Mouse (Mus musculus): ENCODE measurements around the gene Arid3a. TPM values are rescaled to one million over a fixed set of nuclear protein-coding genes. Genes with fewer than 3 reads are reported as not detected.
"Not testable (repeated sequence)": the region's sequence is repeated elsewhere in the genome, so short reads cannot be mapped to it uniquely, and the experiment has no call there.

Arid3a gene
- polyA plus RNA-seq, 1 experiment = 59.5 TPM

DNA sequence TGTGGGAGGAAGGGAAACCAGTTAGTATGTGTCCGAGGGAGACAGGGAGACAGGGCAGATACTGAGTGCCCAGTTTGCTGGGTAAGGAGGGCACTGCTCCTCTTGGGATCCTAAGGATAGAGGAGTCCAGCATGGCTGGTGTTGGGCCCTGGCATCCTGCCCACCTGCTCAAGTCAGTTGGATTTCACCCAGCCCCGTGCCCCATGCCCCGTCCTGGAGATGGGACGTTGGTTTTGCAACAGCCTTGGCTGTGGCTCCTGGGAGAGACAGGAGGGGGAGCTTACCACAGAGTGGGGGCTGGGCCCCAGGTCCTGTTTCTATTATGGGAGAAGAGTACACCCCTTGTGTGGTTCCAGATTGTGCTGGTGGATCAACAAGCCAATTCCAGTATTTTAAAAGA, 42.4 kb upstream of the Arid3a start:
- peaks cover 15% of the 10 kb centered on the region for H3K4me1 ChIP-seq (ENCODE audit: control insufficient read depth, insufficient read depth, low read length)
- no peaks in the 10 kb centered on the region for H3K27me3 ChIP-seq (ENCODE audit: control insufficient read depth, insufficient read depth, low read length)
- TF ChIP-seq CTCF (IDR thresholded peaks at IDR 0.05; ENCODE audit: control insufficient read depth, insufficient read depth, insufficient replicate concordance, low read depth, low read length) (no peak), POLR2A (IDR thresholded peaks at IDR 0.05; ENCODE audit: control insufficient read depth, low read depth, low read length) (no peak)
- no peak overlapping the region for H3K4me3 ChIP-seq (ENCODE audit: control insufficient read depth, low read depth, low read length)
- H3K36me3 ChIP-seq (ENCODE audit: control insufficient read depth, insufficient read depth, low read length) = no peaks in the 10 kb centered on the region
- no peak overlapping the region for H3K27ac ChIP-seq (ENCODE audit: control insufficient read depth, insufficient read depth, low read depth, low read length)

DNA sequence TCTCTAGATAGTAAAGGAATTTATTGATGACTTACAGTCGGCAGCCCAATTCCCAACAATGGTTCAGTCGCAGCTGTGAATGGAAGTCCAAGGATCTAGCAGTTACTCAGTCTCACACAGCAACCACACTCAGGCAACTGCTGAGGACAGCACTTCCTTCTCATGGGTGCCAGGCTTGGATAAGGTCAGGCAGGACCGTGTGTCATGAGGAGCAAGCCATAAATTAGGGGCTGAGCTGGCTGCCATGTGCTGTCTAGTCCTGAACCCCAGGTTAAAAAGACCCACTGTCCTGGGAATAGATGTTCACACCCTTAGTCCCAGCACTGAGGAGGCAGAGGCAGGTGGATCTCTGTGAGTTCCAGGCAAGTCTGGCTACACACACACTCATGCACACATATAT, 41.9 kb upstream of the Arid3a start:
- not testable (repeated sequence) for H3K36me3 ChIP-seq (ENCODE audit: control insufficient read depth, insufficient read depth, low read length); H3K27ac ChIP-seq (ENCODE audit: control insufficient read depth, insufficient read depth, low read depth, low read length); H3K27me3 ChIP-seq (ENCODE audit: control insufficient read depth, insufficient read depth, low read length); H3K4me3 ChIP-seq (ENCODE audit: control insufficient read depth, low read depth, low read length)
- peaks cover 15% of the 10 kb centered on the region for H3K4me1 ChIP-seq (ENCODE audit: control insufficient read depth, insufficient read depth, low read length)

GRCm38 (mm10) chr10:79886054-79886453, 40.8 kb upstream of the Arid3a start, which contains the start of gene Elane:
Elane (plus strand) TSS chr10:79886247.
- Histone ChIP-seq H3K27me3 (ENCODE audit: control insufficient read depth, insufficient read depth, low read length) (no peaks in the 10 kb centered on the region), H3K4me1 (ENCODE audit: control insufficient read depth, insufficient read depth, low read length) (peaks cover 11% of the 10 kb centered on the region), H3K4me3 (ENCODE audit: control insufficient read depth, low read depth, low read length) (no peak within 1 kb of the TSS), H3K27ac (ENCODE audit: control insufficient read depth, insufficient read depth, low read depth, low read length) (no peak within 1 kb of the TSS), H3K36me3 (ENCODE audit: control insufficient read depth, insufficient read depth, low read length) (no peaks in the 10 kb centered on the region)
- TF ChIP-seq POLR2A (IDR thresholded peaks at IDR 0.05; ENCODE audit: control insufficient read depth, low read depth, low read length) (no peak), CTCF (IDR thresholded peaks at IDR 0.05; ENCODE audit: control insufficient read depth, insufficient read depth, insufficient replicate concordance, low read depth, low read length) (no peak)

DNA sequence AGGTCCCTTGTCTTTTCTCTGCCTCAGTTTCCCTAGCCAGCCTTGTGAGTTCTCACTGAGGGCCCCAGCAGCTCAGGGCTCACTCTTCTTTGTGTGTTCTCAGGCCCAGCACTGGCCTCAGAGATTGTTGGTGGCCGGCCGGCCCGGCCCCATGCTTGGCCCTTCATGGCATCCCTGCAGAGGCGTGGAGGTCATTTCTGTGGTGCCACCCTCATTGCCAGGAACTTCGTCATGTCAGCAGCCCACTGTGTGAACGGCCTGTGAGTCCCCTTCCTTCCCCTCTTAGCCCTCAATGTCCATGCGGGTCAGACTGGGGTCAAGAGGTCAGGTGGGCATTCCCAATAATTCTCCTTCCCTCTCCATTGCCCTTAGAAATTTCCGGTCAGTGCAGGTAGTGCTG, 40.2 kb upstream of the Arid3a start:
- Histone ChIP-seq H3K36me3 (ENCODE audit: control insufficient read depth, insufficient read depth, low read length) (no peaks in the 10 kb centered on the region), H3K27me3 (ENCODE audit: control insufficient read depth, insufficient read depth, low read length) (no peaks in the 10 kb centered on the region), H3K27ac (ENCODE audit: control insufficient read depth, insufficient read depth, low read depth, low read length) (no peak overlapping the region), H3K4me3 (ENCODE audit: control insufficient read depth, low read depth, low read length) (no peak overlapping the region), H3K4me1 (ENCODE audit: control insufficient read depth, insufficient read depth, low read length) (peaks cover 11% of the 10 kb centered on the region)
- no peak for TF ChIP-seq POLR2A (IDR thresholded peaks at IDR 0.05; ENCODE audit: control insufficient read depth, low read depth, low read length)
- TF ChIP-seq CTCF (IDR thresholded peaks at IDR 0.05; ENCODE audit: control insufficient read depth, insufficient read depth, insufficient replicate concordance, low read depth, low read length) = no peak

DNA sequence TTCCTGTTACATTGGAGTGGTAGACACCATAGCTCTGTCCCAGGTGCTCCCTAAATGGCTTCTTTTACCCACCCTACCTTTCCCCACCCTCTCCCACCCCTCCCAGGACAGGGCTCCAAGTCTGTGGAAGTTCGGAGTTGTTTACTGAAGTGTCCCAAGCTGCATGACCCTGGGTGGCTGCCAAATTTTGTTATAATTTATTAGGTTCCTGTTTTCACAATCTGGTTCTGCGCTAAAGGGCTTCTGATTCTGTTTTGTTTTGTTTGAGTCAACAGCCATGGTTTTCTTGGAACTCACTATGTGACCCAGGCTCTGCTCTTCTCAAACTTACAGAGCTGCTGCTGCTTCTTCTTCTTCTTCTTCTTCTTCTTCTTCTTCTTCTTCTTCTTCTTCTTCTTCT, 37.5 kb upstream of the Arid3a start:
- Histone ChIP-seq H3K27me3 (ENCODE audit: control insufficient read depth, insufficient read depth, low read length) (no peaks in the 10 kb centered on the region), H3K36me3 (ENCODE audit: control insufficient read depth, insufficient read depth, low read length) (no peaks in the 10 kb centered on the region), H3K4me3 (ENCODE audit: control insufficient read depth, low read depth, low read length) (no peak overlapping the region), H3K4me1 (ENCODE audit: control insufficient read depth, insufficient read depth, low read length) (no peaks in the 10 kb centered on the region), H3K27ac (ENCODE audit: control insufficient read depth, insufficient read depth, low read depth, low read length) (no peak overlapping the region)
- no peak for TF ChIP-seq POLR2A (IDR thresholded peaks at IDR 0.05; ENCODE audit: control insufficient read depth, low read depth, low read length)
- no peak for TF ChIP-seq CTCF (IDR thresholded peaks at IDR 0.05; ENCODE audit: control insufficient read depth, insufficient read depth, insufficient replicate concordance, low read depth, low read length)

DNA sequence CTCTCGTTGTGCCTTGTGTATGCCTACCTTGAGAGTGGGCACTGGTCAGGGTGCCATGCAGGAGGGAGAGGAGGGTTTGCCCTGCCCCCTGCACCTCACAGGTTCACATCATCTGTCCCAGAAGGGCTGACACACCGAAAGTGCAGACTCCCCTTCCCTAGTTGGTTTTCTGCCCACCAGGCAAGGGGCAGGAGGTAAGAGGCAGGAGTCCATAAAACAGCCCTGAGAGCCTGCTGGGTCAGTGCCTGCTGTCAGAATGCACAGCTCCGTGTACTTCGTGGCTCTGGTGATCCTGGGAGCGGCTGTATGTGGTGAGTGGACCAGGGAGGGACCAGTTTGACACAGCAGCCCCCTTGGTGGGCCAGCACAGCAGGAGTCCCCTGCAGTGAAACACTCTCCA, 36.2 kb upstream of the Arid3a start, which contains the start of gene Cfd:
Cfd (plus strand) TSS at position 184 of the 400 bp plus-strand sequence.
- H3K27ac ChIP-seq (ENCODE audit: control insufficient read depth, insufficient read depth, low read depth, low read length) = no peak within 1 kb of the TSS
- H3K27me3 ChIP-seq (ENCODE audit: control insufficient read depth, insufficient read depth, low read length) = no peaks in the 10 kb centered on the region
- no peaks in the 10 kb centered on the region for H3K36me3 ChIP-seq (ENCODE audit: control insufficient read depth, insufficient read depth, low read length)
- no peaks in the 10 kb centered on the region for H3K4me1 ChIP-seq (ENCODE audit: control insufficient read depth, insufficient read depth, low read length)
- no peak within 1 kb of the TSS for H3K4me3 ChIP-seq (ENCODE audit: control insufficient read depth, low read depth, low read length)
- TF ChIP-seq POLR2A (IDR thresholded peaks at IDR 0.05; ENCODE audit: control insufficient read depth, low read depth, low read length) = no peak
- TF ChIP-seq CTCF (IDR thresholded peaks at IDR 0.05; ENCODE audit: control insufficient read depth, insufficient read depth, insufficient replicate concordance, low read depth, low read length) = no peak

GRCm38 (mm10) chr10:79892451-79893118, 34.3 kb upstream of the Arid3a start:
- H3K27ac ChIP-seq (ENCODE audit: control insufficient read depth, insufficient read depth, low read depth, low read length); H3K4me1 ChIP-seq (ENCODE audit: control insufficient read depth, insufficient read depth, low read length); H3K27me3 ChIP-seq (ENCODE audit: control insufficient read depth, insufficient read depth, low read length): not testable (repeated sequence)

GRCm38 (mm10) chr10:79896306-79896705, 30.5 kb upstream of the Arid3a start:
- Histone ChIP-seq H3K36me3 (ENCODE audit: control insufficient read depth, insufficient read depth, low read length) (no peaks in the 10 kb centered on the region), H3K27me3 (ENCODE audit: control insufficient read depth, insufficient read depth, low read length) (no peaks in the 10 kb centered on the region), H3K27ac (ENCODE audit: control insufficient read depth, insufficient read depth, low read depth, low read length) (no peak overlapping the region), H3K4me1 (ENCODE audit: control insufficient read depth, insufficient read depth, low read length) (no peaks in the 10 kb centered on the region), H3K4me3 (ENCODE audit: control insufficient read depth, low read depth, low read length) (no peak overlapping the region)
- TF ChIP-seq CTCF (IDR thresholded peaks at IDR 0.05; ENCODE audit: control insufficient read depth, insufficient read depth, insufficient replicate concordance, low read depth, low read length) (no peak), POLR2A (IDR thresholded peaks at IDR 0.05; ENCODE audit: control insufficient read depth, low read depth, low read length) (no peak)

More at GRCm38 (mm10) chr10:79892451-79893118, 34.3 kb upstream of the Arid3a start:
- TF ChIP-seq CTCF (IDR thresholded peaks at IDR 0.05; ENCODE audit: control insufficient read depth, insufficient read depth, insufficient replicate concordance, low read depth, low read length) = peak; percentile 54; the same call in 1 of the 2 replicates
- H3K36me3 ChIP-seq (ENCODE audit: control insufficient read depth, insufficient read depth, low read length); H3K4me3 ChIP-seq (ENCODE audit: control insufficient read depth, low read depth, low read length): not testable (repeated sequence)
